Mouse (Mus musculus): ENCODE measurements around the gene Wdr11. TPM values are rescaled to one million over a fixed set of nuclear protein-coding genes. Genes with fewer than 3 reads are reported as not detected.
A peak's percentile ranks its signal among the peaks of the same experiment; 100 is the strongest.

Gene Wdr11
- total and polyA plus RNA-seq, 3 experiments, result 13.0 to 20.7 (median 19.9) TPM

DNA sequence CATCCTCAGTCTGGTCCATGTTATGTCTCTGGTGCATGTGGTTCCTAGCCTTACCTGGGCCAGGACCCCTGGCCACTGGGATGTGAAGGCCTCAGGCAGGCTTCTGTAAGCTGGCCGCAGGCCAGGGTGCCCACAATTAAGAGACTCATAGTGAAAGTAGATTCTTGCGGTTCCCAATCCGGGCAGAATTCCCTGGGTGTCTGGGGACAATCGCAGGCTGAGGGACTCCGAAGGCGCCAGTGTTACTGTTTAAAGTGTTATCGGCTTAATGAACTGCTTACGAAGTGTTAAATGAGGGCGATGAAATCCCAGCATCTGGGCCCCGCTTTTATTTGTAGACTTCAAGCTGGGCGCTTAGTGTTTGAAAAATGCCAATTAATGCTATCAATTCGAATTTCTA, 63.3 kb downstream of the Wdr11 start:
- DNase-seq, result no peak
- TF ChIP-seq POLR2A (IDR thresholded peaks at IDR 0.05; ENCODE audit: insufficient read depth, low read depth, low read length) (no peak), CTCF (IDR thresholded peaks at IDR 0.05) (no peak), EP300 (IDR thresholded peaks at IDR 0.05; ENCODE audit: insufficient read depth, low read depth, low read length) (no peak)
- no peaks in the 10 kb centered on the region for H3K4me1 ChIP-seq (ENCODE audit: control insufficient read depth, insufficient read depth, low read length)
- intact Hi-C loops (cut with DNase I), result loop anchor here (2.0 kb wide), 1 partner anchor 820 kb away; no protein-coding TSS in a partner anchor
- H3K9ac ChIP-seq (ENCODE audit: low read depth, low read length), result no peak overlapping the region
- H3K27me3 ChIP-seq (ENCODE audit: control insufficient read depth, insufficient read depth, low read length), result no peaks in the 10 kb centered on the region
- no peak overlapping the region for H3K4me3 ChIP-seq
- H3K27ac ChIP-seq, result no peak overlapping the region
- H3K79me2 ChIP-seq (replicated peaks; ENCODE audit: control insufficient read depth, insufficient read depth, low read length), result no peaks in the 10 kb centered on the region
- 45% methylated on average over 12 of the region's 12 CpGs for WGBS
- H3K36me3 ChIP-seq (ENCODE audit: control insufficient read depth, insufficient read depth, low read length), result no peaks in the 10 kb centered on the region

DNA sequence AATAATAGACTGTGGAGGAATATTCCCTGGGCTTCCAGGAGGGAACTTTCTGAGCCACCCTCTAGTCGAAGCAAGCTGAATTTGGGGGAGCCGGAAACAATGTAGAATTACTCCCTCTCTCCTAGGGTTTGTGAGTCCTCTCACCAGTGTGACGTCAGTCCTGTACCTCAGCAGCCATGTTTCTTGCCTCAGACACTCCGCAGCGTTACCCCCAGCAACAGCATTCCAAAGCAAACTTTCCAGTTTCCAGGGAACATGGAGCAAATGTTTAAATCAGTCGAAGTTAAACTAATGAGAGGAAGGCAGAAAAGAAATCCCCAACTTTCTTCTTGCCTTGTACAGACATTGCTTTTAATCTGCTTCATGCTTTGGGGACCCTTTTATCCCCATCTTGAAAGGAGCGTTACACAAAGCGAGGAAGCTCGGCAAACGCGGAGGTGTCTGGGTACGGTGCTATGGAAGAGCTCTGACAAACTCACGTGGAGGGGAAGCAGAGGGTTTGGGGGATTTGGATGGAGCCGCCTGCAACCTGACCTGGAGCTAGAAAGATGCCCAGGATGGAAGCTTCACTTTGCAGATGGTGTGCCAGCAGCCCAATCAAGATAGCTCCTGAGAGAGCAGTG, 64.1 kb downstream of the Wdr11 start:
- 77% methylated on average over 14 of the region's 14 CpGs for WGBS
- no peaks in the 10 kb centered on the region for H3K79me2 ChIP-seq (replicated peaks; ENCODE audit: control insufficient read depth, insufficient read depth, low read length)
- DNase-seq, result no peak
- no peak overlapping the region for H3K27ac ChIP-seq
- no peak overlapping the region for H3K4me3 ChIP-seq
- no peak overlapping the region for H3K9ac ChIP-seq (ENCODE audit: low read depth, low read length)
- H3K36me3 ChIP-seq (ENCODE audit: control insufficient read depth, insufficient read depth, low read length), result no peaks in the 10 kb centered on the region
- H3K4me1 ChIP-seq (ENCODE audit: control insufficient read depth, insufficient read depth, low read length), result no peaks in the 10 kb centered on the region
- H3K27me3 ChIP-seq (ENCODE audit: control insufficient read depth, insufficient read depth, low read length), result no peaks in the 10 kb centered on the region
- intact Hi-C loops (cut with DNase I), result loop anchor here (2.0 kb wide), 1 partner anchor 819 kb away; no protein-coding TSS in a partner anchor
- TF ChIP-seq POLR2A (IDR thresholded peaks at IDR 0.05; ENCODE audit: insufficient read depth, low read depth, low read length), result no peak
- TF ChIP-seq CTCF (IDR thresholded peaks at IDR 0.05), result no peak
- no peak for TF ChIP-seq EP300 (IDR thresholded peaks at IDR 0.05; ENCODE audit: insufficient read depth, low read depth, low read length)

DNA sequence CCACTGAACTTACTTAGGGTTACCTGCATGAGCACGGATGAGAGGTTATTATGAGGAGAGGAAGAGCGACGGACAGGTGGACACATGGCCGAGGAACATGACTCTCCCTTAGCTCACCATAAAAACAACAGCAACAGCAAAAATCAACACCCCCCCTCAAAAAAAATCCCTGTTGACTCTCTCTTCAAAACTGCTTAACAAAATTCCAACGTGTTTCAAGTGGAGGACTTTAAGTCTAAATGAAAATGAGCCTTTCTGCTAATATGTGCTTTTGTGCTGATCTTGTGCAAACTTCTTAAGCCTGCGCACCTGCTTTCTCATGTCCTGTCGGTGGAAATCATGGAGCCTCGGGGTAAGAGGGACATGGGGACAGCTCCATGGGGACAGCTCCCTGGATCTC, 66.2 kb downstream of the Wdr11 start:
- no peak for TF ChIP-seq POLR2A (IDR thresholded peaks at IDR 0.05; ENCODE audit: insufficient read depth, low read depth, low read length)
- no peak for TF ChIP-seq EP300 (IDR thresholded peaks at IDR 0.05; ENCODE audit: insufficient read depth, low read depth, low read length)
- no peak for TF ChIP-seq CTCF (IDR thresholded peaks at IDR 0.05)
- 84% methylated on average over 8 of the region's 8 CpGs for WGBS
- intact Hi-C loops (cut with DNase I), result no loop called here

DNA sequence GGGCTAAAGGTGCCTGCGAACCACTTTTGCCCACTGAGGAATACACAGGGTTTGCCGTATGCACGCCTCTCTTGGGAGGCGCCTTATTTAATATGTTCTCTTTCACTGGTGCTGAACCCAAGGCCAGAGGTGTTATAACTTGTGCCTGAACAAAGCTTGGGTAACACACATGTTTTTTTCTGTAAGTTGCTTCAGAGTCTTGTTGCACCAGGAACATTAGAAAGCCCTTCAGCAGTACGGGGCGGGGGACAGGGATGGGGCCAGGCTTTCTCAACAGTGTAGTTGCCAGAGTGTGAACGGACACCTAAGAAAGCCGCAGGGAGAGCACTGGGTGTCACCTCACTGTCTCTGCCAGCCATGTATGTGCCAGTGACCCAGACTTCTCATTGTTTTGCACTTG, 68.1 kb downstream of the Wdr11 start:
- Histone ChIP-seq H3K79me2 (replicated peaks; ENCODE audit: control insufficient read depth, insufficient read depth, low read length) (no peaks in the 10 kb centered on the region), H3K36me3 (ENCODE audit: control insufficient read depth, insufficient read depth, low read length) (no peaks in the 10 kb centered on the region), H3K9ac (ENCODE audit: low read depth, low read length) (no peak overlapping the region), H3K4me1 (ENCODE audit: control insufficient read depth, insufficient read depth, low read length) (no peaks in the 10 kb centered on the region), H3K27me3 (ENCODE audit: control insufficient read depth, insufficient read depth, low read length) (no peaks in the 10 kb centered on the region), H3K4me3 (no peak overlapping the region), H3K27ac (no peak overlapping the region)
- DNase-seq, result no peak
- intact Hi-C loops (cut with DNase I), result no loop called here
- TF ChIP-seq POLR2A (IDR thresholded peaks at IDR 0.05; ENCODE audit: insufficient read depth, low read depth, low read length) (no peak), CTCF (IDR thresholded peaks at IDR 0.05) (no peak), EP300 (IDR thresholded peaks at IDR 0.05; ENCODE audit: insufficient read depth, low read depth, low read length) (no peak)
- WGBS, result 93% methylated on average over 8 of the region's 8 CpGs

More for the DNA sequence above, 66.2 kb downstream of the Wdr11 start:
- Histone ChIP-seq H3K4me1 (ENCODE audit: control insufficient read depth, insufficient read depth, low read length) (no peaks in the 10 kb centered on the region), H3K36me3 (ENCODE audit: control insufficient read depth, insufficient read depth, low read length) (no peaks in the 10 kb centered on the region), H3K79me2 (replicated peaks; ENCODE audit: control insufficient read depth, insufficient read depth, low read length) (no peaks in the 10 kb centered on the region), H3K27ac (no peak overlapping the region), H3K27me3 (ENCODE audit: control insufficient read depth, insufficient read depth, low read length) (no peaks in the 10 kb centered on the region), H3K9ac (ENCODE audit: low read depth, low read length) (no peak overlapping the region), H3K4me3 (no peak overlapping the region)
- no peak for DNase-seq

DNA sequence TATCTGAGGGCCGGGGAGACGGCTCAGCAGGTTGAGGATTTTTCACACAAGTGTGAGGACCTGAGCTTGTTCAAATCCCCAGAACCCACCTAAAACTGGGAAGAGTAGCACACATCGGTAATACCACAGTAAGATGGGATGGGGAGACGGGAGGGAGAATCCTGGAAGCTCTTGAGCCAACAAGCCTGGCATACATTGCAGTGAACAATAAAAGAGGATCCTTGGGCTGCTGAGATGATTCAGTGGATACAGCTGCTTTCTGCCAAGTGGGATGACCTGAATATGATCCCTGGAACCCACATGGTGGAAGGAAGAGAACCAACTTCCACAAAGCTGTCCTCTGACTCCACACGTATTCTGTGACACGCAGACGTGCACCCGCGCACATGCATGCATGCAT, 68.9 kb downstream of the Wdr11 start:
- no peaks in the 10 kb centered on the region for H3K36me3 ChIP-seq (ENCODE audit: control insufficient read depth, insufficient read depth, low read length)
- H3K79me2 ChIP-seq (replicated peaks; ENCODE audit: control insufficient read depth, insufficient read depth, low read length), result no peaks in the 10 kb centered on the region
- no peak overlapping the region for H3K4me3 ChIP-seq
- TF ChIP-seq POLR2A (IDR thresholded peaks at IDR 0.05; ENCODE audit: insufficient read depth, low read depth, low read length) (no peak), EP300 (IDR thresholded peaks at IDR 0.05; ENCODE audit: insufficient read depth, low read depth, low read length) (no peak), CTCF (IDR thresholded peaks at IDR 0.05) (no peak)
- H3K27ac ChIP-seq, result no peak overlapping the region
- 95% methylated on average over 9 of the region's 9 CpGs for WGBS
- DNase-seq, result no peak
- H3K9ac ChIP-seq (ENCODE audit: low read depth, low read length), result no peak overlapping the region
- no peaks in the 10 kb centered on the region for H3K4me1 ChIP-seq (ENCODE audit: control insufficient read depth, insufficient read depth, low read length)
- H3K27me3 ChIP-seq (ENCODE audit: control insufficient read depth, insufficient read depth, low read length), result no peaks in the 10 kb centered on the region
- intact Hi-C loops (cut with DNase I), result no loop called here

DNA sequence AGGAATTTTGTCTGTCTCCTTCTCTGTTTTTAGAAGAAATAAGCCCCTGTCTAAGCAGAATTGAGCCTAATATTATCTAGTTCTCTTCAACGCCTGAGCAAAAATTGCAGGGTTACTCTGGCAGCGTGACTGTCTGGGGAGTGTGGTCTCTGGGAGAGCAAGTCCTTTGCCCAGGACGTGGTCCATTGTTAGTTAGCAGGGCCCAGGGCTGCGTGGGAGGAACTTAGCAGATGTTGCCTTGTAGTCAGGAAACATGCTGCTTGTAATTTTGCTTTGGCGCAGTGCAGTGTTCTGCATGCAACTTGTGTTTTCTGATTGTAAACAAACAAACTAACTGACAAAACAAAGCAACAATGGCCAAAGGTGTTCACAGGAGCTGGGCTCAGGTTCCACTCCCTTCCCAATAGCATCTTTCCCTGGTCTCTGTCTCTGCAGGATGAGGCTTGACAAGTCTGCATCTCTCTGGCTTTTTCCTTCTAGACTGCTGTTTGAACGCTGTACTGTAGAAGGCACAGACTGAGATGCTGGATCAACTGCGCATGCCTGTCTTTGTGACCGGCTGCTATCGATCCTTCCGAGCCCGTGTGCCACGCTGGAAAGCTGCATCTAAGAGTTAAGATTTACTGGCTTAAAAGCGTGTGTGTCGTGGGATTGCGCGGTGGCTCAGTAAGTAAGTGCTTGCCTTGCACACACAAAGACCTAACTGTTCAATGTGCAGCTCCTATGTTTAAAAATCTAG, 70.6 kb downstream of the Wdr11 start:
- DNase-seq, result peak in 1 of 2 experiments; percentile 12
- H3K4me1 ChIP-seq (ENCODE audit: control insufficient read depth, insufficient read depth, low read length), result no peaks in the 10 kb centered on the region
- H3K4me3 ChIP-seq, result no peak overlapping the region
- no peak overlapping the region for H3K27ac ChIP-seq
- 62% methylated on average over 16 of the region's 16 CpGs for WGBS
- no peaks in the 10 kb centered on the region for H3K27me3 ChIP-seq (ENCODE audit: control insufficient read depth, insufficient read depth, low read length)
- TF ChIP-seq POLR2A (IDR thresholded peaks at IDR 0.05; ENCODE audit: insufficient read depth, low read depth, low read length) (no peak), EP300 (IDR thresholded peaks at IDR 0.05; ENCODE audit: insufficient read depth, low read depth, low read length) (no peak), CTCF (IDR thresholded peaks at IDR 0.05) (no peak)
- no peaks in the 10 kb centered on the region for H3K79me2 ChIP-seq (replicated peaks; ENCODE audit: control insufficient read depth, insufficient read depth, low read length)
- no peak overlapping the region for H3K9ac ChIP-seq (ENCODE audit: low read depth, low read length)
- no peaks in the 10 kb centered on the region for H3K36me3 ChIP-seq (ENCODE audit: control insufficient read depth, insufficient read depth, low read length)
- intact Hi-C loops (cut with DNase I), result no loop called here
